Mouse (Mus musculus): ENCODE data around the gene Dnm3. TPM values are rescaled to one million over a fixed set of nuclear protein-coding genes. Genes with fewer than 3 reads are reported as not detected.

Gene Dnm3
- polyA plus RNA-seq, 2 experiments = 14.7 to 21.9 TPM

GRCm38 (mm10) chr1:161999882-162000371 is 477.9 kb downstream of the Dnm3 start:
- Histone ChIP-seq H3K4me1 (ENCODE audit: control insufficient read depth, insufficient read depth, low read length) (peaks cover 56% of the 10 kb centered on the region), H3K4me2 (replicated peaks; ENCODE audit: low read depth, low read length, severe bottlenecking) (no peak overlapping the region; the same call in 1 of the 2 replicates), H3K9me3 (ENCODE audit: control insufficient read depth, low read length) (no peaks in the 10 kb centered on the region), H3K27ac (replicated peaks; ENCODE audit: low read depth, low read length) (peak overlapping the region; percentile 94), H3K36me3 (ENCODE audit: control insufficient read depth, insufficient read depth, low read length) (no peaks in the 10 kb centered on the region), H3K9ac (ENCODE audit: low read depth, low read length, severe bottlenecking) (peak overlapping the region; percentile 37; the same call in 1 of the 2 replicates), H3K27me3 (ENCODE audit: control insufficient read depth, insufficient read depth, low read length) (no peaks in the 10 kb centered on the region), H3K4me3 (replicated peaks; ENCODE audit: low read length) (no peak overlapping the region)
- peak; percentile 95 for DNase-seq (ENCODE audit: low spot score)
- WGBS = 1% methylated on average over 4 of the region's 4 CpGs
- ATAC-seq (ENCODE audit: low FRiP score, low read depth) = peak; percentile 50
- no peak for TF ChIP-seq POLR2A (IDR thresholded peaks at IDR 0.05; ENCODE audit: borderline replicate concordance, extremely low read depth, insufficient read depth, insufficient read length)

DNA sequence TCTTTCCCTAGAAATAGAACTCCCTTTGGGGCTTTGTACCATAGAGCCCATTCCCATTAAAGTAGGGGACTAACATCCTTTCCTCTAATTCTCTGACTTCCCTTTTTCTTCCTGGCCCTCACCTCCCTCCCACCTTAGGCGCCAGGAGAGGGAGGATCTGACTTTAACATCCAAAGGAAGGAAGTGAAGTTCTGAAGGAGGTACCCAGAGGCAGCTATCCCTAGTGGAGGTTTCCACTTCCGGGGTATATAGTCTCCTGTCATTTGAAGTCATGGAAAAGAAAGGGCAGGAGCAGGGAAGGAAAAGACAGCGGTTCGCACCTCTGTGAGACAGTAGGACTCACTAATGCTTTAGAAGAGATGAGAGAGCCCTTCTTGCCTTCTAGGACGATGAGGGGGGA is 478.5 kb downstream of the Dnm3 start:
- DNase-seq (ENCODE audit: low spot score) (no peak), ATAC-seq (ENCODE audit: low FRiP score, low read depth) (no peak)
- Histone ChIP-seq H3K27ac (replicated peaks; ENCODE audit: low read depth, low read length) (peak overlapping the region; percentile 94), H3K4me3 (replicated peaks; ENCODE audit: low read length) (no peak overlapping the region), H3K4me1 (ENCODE audit: control insufficient read depth, insufficient read depth, low read length) (peaks cover 50% of the 10 kb centered on the region), H3K4me2 (replicated peaks; ENCODE audit: low read depth, low read length, severe bottlenecking) (no peak overlapping the region; the same call in 1 of the 2 replicates), H3K9me3 (ENCODE audit: control insufficient read depth, low read length) (no peaks in the 10 kb centered on the region), H3K27me3 (ENCODE audit: control insufficient read depth, insufficient read depth, low read length) (no peaks in the 10 kb centered on the region), H3K9ac (ENCODE audit: low read depth, low read length, severe bottlenecking) (peak overlapping the region; percentile 37; the same call in 1 of the 2 replicates), H3K36me3 (ENCODE audit: control insufficient read depth, insufficient read depth, low read length) (no peaks in the 10 kb centered on the region)
- WGBS = 24% methylated on average over 5 of the region's 5 CpGs
- no peak for TF ChIP-seq POLR2A (IDR thresholded peaks at IDR 0.05; ENCODE audit: borderline replicate concordance, extremely low read depth, insufficient read depth, insufficient read length)

DNA sequence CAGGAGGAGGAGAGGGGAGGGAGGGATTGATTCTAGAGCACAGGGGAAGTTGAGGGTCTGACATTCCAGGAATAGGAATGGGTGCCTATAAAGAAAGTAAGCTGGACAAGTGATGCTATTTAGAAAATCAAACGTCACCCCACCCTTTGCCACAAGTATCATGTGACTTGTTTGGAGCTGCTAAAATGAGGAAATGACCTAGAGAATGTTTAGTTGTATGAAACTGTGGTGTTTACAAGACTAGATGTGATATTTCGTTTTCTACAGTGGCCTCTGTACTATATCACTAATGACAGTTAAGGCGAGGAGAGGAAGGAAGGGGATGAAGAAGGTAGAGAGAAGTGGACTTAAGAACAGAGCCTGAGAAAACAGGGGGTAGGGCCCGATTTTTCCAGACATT is 479.1 kb downstream of the Dnm3 start:
- ATAC-seq (ENCODE audit: low FRiP score, low read depth) (no peak), DNase-seq (ENCODE audit: low spot score) (no peak)
- 59% methylated on average over 4 of the region's 4 CpGs for WGBS
- Histone ChIP-seq H3K36me3 (ENCODE audit: control insufficient read depth, insufficient read depth, low read length) (no peaks in the 10 kb centered on the region), H3K4me1 (ENCODE audit: control insufficient read depth, insufficient read depth, low read length) (peaks cover 44% of the 10 kb centered on the region), H3K9ac (ENCODE audit: low read depth, low read length, severe bottlenecking) (no peak overlapping the region), H3K27ac (replicated peaks; ENCODE audit: low read depth, low read length) (peak overlapping the region; percentile 94), H3K9me3 (ENCODE audit: control insufficient read depth, low read length) (no peaks in the 10 kb centered on the region), H3K4me3 (replicated peaks; ENCODE audit: low read length) (no peak overlapping the region), H3K27me3 (ENCODE audit: control insufficient read depth, insufficient read depth, low read length) (no peaks in the 10 kb centered on the region), H3K4me2 (replicated peaks; ENCODE audit: low read depth, low read length, severe bottlenecking) (no peak overlapping the region)
- no peak for TF ChIP-seq POLR2A (IDR thresholded peaks at IDR 0.05; ENCODE audit: borderline replicate concordance, extremely low read depth, insufficient read depth, insufficient read length)

GRCm38 (mm10) chr1:161992389-161992788 is 485.4 kb downstream of the Dnm3 start:
- H3K4me1 ChIP-seq (ENCODE audit: control insufficient read depth, insufficient read depth, low read length) = peaks cover 8% of the 10 kb centered on the region
- no peak overlapping the region for H3K4me2 ChIP-seq (replicated peaks; ENCODE audit: low read depth, low read length, severe bottlenecking)
- H3K4me3 ChIP-seq (replicated peaks; ENCODE audit: low read length) = no peak overlapping the region
- H3K9me3 ChIP-seq (ENCODE audit: control insufficient read depth, low read length) = no peaks in the 10 kb centered on the region
- 88% methylated on average over 7 of the region's 7 CpGs for WGBS
- H3K9ac ChIP-seq (ENCODE audit: low read depth, low read length, severe bottlenecking) = no peak overlapping the region
- no peak for DNase-seq (ENCODE audit: low spot score)
- no peak for ATAC-seq (ENCODE audit: low FRiP score, low read depth)
- no peaks in the 10 kb centered on the region for H3K36me3 ChIP-seq (ENCODE audit: control insufficient read depth, insufficient read depth, low read length)
- no peak for TF ChIP-seq POLR2A (IDR thresholded peaks at IDR 0.05; ENCODE audit: borderline replicate concordance, extremely low read depth, insufficient read depth, insufficient read length)
- no peaks in the 10 kb centered on the region for H3K27me3 ChIP-seq (ENCODE audit: control insufficient read depth, insufficient read depth, low read length)
- H3K27ac ChIP-seq (replicated peaks; ENCODE audit: low read depth, low read length) = no peak overlapping the region

- no peak for TF ChIP-seq POLR2A (IDR thresholded peaks at IDR 0.05; ENCODE audit: borderline replicate concordance, extremely low read depth, insufficient read depth, insufficient read length)
- H3K4me2 ChIP-seq (replicated peaks; ENCODE audit: low read depth, low read length, severe bottlenecking) = no peak overlapping the region
- H3K27me3 ChIP-seq (ENCODE audit: control insufficient read depth, insufficient read depth, low read length) = no peaks in the 10 kb centered on the region
- DNase-seq (ENCODE audit: low spot score) (no peak), ATAC-seq (ENCODE audit: low FRiP score, low read depth) (no peak)
- no peak overlapping the region for H3K4me3 ChIP-seq (replicated peaks; ENCODE audit: low read length)
- H3K36me3 ChIP-seq (ENCODE audit: control insufficient read depth, insufficient read depth, low read length) = no peaks in the 10 kb centered on the region
- no peak overlapping the region for H3K27ac ChIP-seq (replicated peaks; ENCODE audit: low read depth, low read length)
- 91% methylated on average over 11 of the region's 11 CpGs for WGBS
- H3K4me1 ChIP-seq (ENCODE audit: control insufficient read depth, insufficient read depth, low read length) = peaks cover 8% of the 10 kb centered on the region
- H3K9me3 ChIP-seq (ENCODE audit: control insufficient read depth, low read length) = no peaks in the 10 kb centered on the region
- no peak overlapping the region for H3K9ac ChIP-seq (ENCODE audit: low read depth, low read length, severe bottlenecking)
Observed at GRCm38 (mm10) chr1:161991846-161992245, 486.0 kb downstream of the Dnm3 start.

All from limb, embryonic 14.5 days (tissue).